Mouse (Mus musculus) testis, postnatal 14 days (tissue): ENCODE measurements at regions not wholly inside any gene's neighbourhood (a gene's known extent, or its start where the extent isn't known, plus 50 kb on each side); places are given as distances from the start of the nearest gene placed in this dataset.

Source experiments
- DNase-seq: peaks from one replicate; pipeline ENCODE4 v3.0.0; 2021; ENCODE audit warnings: low spot score

GRCm38 (mm10) chr14:58598867-58599266 lies 528.5 kb downstream of the Fgf9 start:
- no peak for DNase-seq

- DNase-seq: no peak
Measured at GRCm38 (mm10) chr14:58597810-58598209, 527.5 kb downstream of the Fgf9 start.

DNA sequence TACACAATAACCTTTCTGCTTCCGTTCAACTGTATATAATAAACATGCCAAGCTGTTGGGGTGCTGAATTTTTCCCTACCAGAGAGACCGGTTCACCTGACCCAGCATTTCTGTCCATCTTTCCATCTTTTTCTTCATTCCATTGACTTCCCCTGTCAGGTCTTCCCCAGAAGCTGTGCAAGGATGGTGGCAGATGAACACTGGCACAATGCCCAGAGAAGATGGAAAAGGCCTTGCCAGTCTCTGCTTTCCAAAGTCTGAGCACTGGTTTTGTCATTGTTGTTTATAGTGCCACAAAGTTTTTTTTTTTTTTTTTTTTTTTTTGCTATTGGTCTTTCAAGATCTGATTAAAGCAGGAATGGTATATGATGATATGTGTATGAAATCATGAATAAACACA lies 526.6 kb downstream of the Fgf9 start:
- DNase-seq: no peak

GRCm38 (mm10) chr14:58581806-58582205 lies 511.5 kb downstream of the Fgf9 start:
- no peak for DNase-seq

- DNase-seq: no peak
Measured at GRCm38 (mm10) chr14:58570021-58570420, 499.7 kb downstream of the Fgf9 start.

DNA sequence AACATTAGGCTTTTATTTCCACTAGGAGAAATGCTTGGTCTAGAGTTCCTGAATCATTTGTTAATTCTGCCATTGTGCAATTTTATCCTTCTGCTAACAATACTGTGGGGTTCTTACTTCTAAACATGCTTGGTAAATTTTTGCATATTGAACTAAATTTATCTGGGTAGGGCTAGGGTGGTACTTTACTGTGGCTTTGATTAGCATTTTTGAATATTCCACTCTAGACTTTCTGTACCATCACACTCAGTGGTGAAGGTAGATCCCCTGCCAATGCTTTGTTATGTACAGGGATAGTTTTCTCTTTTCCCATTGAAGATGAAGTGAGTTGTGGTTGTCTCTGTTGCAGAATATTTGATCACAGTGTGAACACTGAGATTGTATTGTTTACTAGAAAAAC lies 497.1 kb downstream of the Fgf9 start:
- DNase-seq: no peak

GRCm38 (mm10) chr14:58563082-58563481 lies 492.7 kb downstream of the Fgf9 start:
- DNase-seq: no peak

DNA sequence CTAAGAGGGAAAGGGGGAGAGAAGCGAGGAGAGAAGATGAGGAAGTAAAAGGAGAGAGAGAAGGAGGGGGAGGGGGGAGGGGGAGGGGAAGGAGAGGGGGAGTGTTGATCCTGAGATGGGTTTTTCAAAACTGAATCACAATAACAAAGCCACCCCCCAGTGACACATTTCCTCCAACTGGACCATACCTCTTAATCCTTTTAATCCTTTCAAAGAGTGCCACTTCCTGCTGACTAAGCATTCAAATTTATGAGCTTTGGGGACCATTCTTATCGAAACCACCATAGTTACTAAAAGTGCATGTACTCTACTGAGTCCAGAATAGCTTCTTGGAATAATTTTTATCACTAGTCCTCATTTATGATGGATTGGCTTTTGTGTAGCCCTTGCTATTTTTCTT lies 480.4 kb downstream of the Fgf9 start:
- DNase-seq: no peak

- no peak for DNase-seq
Measured at GRCm38 (mm10) chr14:58545778-58546177, 475.4 kb downstream of the Fgf9 start.

GRCm38 (mm10) chr14:58543140-58543767 lies 472.9 kb downstream of the Fgf9 start:
- DNase-seq: no peak

DNA sequence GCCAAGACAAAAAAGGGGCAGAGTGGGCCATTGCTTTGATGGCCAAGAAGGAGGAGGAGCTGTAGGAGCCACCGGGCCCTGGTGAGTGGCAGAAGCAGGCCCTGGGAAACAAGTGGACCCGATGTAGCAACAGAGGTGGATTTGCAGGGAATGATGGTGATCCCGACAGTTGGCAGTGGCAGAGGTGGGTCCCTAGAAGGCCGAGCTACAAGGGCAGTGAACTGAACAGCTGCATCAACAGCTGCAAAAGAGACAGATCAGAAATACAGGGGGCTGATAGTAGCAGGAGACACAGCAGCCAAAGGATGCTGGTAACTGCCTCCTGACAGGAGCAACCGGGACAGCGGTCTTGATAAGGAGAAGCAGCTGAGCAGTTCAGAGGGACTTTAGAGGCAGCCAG lies 467.8 kb downstream of the Fgf9 start:
- DNase-seq: no peak

GRCm38 (mm10) chr14:58520976-58521549 lies 450.7 kb downstream of the Fgf9 start:
- no peak for DNase-seq

DNA sequence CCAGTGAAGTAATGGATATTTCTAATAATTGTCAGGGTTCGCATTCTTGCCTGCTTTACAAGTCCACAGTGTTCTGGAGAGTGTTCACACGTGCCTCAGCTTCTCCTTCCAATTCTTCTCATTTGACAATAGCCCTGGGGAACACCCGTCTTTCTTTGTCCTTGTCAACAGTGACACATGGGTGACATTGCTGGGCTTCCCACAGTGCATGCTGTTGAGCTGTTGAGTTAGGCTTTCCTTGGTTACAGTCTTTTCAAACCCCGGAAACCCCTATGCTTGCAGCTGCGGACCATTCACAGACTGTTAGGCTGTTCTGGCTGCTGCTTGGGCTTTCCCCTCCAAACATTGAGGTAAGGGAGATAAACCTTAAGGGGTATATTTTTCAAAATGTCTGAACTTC lies 450.0 kb downstream of the Fgf9 start:
- DNase-seq: no peak

DNA sequence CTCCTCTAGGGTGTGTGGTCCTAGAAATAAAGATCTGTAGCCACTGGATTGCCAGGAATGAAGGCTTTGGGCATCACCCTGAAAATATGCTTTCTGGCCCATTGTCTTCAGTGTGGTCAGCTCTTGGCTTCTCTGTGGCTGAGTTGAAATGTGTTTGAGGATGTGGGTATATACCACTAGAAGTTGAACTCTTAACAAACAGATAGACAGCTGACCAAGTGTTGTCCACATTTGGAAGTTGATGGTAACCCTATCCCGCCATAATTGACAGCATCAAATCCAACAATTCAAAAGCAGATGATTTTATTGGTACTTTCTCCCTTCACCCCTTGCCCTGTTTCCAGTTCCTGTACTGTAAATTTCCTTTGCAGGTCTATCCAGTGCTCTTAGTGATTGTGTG lies 448.7 kb downstream of the Fgf9 start:
- DNase-seq: no peak

DNA sequence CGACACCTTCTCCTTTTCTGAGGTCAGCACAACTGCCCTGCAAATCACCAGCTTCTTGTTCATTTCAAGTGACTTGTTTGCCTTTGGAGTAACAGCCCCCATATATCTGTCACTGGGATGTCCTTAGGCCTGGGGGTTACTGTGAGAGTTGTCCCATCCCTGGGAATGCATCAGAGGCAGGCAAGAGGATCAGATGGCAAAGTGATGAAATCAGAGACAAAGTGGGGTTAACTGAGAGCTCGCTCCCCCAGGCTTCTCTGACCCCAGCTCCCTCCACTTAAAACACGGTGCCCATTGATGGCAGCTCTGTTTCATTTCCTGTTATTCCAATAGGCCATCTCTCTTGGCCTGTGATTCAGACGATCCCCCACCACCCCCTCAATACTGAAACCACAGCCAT lies 446.2 kb downstream of the Fgf9 start:
- DNase-seq: no peak

GRCm38 (mm10) chr14:58512177-58512576 lies 441.8 kb downstream of the Fgf9 start:
- no peak for DNase-seq

GRCm38 (mm10) chr14:58511571-58511985 lies 441.2 kb downstream of the Fgf9 start:
- DNase-seq: no peak

- DNase-seq: no peak
Measured at GRCm38 (mm10) chr14:58510790-58511189, 440.4 kb downstream of the Fgf9 start.

DNA sequence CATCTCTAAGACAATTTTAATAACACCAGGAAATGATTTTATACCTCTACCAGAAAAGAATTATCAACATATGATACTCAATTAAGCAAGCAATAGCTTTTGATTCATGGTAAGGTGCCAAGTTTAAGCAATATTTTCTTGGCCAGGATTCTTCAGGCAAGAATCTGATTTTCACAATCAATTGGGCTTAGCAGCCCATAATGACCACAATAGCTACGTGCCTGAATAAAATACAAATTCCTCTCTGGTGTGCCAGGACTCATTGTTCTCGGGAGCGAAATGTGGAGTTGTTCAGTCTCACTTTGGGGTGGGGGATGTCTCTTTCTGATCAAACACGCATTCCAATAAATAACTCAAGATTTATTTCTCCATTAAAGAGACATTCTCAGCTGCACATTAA lies 438.8 kb downstream of the Fgf9 start:
- no peak for DNase-seq

- DNase-seq: no peak
Measured at GRCm38 (mm10) chr14:58506490-58506889, 436.1 kb downstream of the Fgf9 start.

GRCm38 (mm10) chr14:58505841-58506240 lies 435.5 kb downstream of the Fgf9 start:
- DNase-seq: no peak

- no peak for DNase-seq
Measured at GRCm38 (mm10) chr14:58502890-58503289, 432.5 kb downstream of the Fgf9 start.

DNA sequence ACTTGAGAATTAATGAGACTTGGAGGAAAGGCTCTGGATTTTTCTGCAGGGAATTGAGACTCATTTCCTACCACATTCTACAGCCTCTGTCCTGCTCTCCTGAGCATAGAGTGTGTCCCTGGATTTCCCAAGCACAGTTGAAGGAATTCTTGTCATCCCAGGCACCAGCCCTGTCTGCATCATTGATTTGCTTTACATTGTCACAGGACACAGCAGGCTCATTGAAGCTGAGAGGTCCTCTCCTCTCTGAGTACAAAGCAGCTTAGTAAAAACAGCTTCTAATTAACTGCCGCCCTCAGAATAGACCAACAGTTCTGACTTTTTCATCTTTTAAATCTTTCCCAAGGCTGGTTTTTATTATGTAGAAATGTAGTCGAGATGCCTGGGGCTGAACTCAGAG lies 429.7 kb downstream of the Fgf9 start:
- DNase-seq: no peak

GRCm38 (mm10) chr14:58499501-58499900 lies 429.2 kb downstream of the Fgf9 start:
- DNase-seq: no peak
